Mouse (Mus musculus): ENCODE results near the gene Thsd7b. TPM values are rescaled to one million over a fixed set of nuclear protein-coding genes. Genes with fewer than 3 reads are reported as not detected.

The Thsd7b gene
- polyA plus RNA-seq, 1 experiment from 2014 or later = 19.6 TPM

DNA sequence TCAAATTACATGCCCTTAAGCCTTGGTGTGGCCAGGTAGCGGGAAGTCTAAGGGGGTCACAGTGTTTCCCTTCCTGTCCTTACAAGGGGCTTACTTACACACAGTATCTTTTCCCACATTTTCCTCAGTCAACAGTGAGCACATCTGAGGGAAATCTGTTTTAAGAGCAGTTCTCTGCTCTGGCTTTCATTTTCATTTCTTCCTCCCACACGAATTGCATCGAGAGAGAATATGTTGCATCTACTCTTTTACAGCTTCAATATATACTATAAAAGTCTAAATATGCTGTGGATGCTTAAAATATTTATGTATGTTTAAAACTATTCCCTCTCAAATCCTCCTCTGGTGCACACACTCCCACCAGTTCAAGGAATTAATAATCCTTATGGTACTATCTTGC, 440.5 kb downstream of the Thsd7b start:
- 78% methylated on average over 3 of the region's 3 CpGs for WGBS
- ATAC-seq (ENCODE audit: insufficient read depth, low FRiP score, low TSS enrichment) = no peak

DNA sequence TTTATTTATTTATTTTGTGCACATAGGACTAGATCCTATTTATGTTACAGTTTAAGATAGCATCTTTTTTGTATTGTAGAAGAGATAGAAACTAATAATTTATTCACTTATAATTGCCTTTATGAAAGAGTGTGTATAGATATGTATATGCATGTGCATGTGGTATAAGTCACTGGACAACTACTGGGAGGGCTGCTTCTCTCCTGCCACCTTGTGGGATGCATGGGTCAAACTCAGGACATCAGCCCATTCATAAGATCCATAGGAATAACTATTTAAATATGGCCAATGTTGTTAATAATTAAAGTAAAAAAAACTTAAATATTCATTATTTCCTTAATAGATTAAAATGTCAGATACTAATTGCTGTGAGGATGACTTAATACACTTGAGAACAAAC, 446.5 kb downstream of the Thsd7b start:
- Histone ChIP-seq H3K27ac (ENCODE audit: low read depth, low read length) (no peak overlapping the region), H3K36me3 (ENCODE audit: control insufficient read depth, insufficient read depth, low read length) (no peaks in the 10 kb centered on the region)
- no peak for DNase-seq (ENCODE audit: low spot score)

More for the DNA sequence above, 440.5 kb downstream of the Thsd7b start:
- no peaks in the 10 kb centered on the region for H3K4me1 ChIP-seq (ENCODE audit: control insufficient read depth, insufficient read depth, low read length)
- no peak overlapping the region for H3K9ac ChIP-seq (ENCODE audit: low read length)
- DNase-seq (ENCODE audit: low spot score) = no peak
- no peak overlapping the region for H3K4me2 ChIP-seq (ENCODE audit: low read depth)
- no peak overlapping the region for H3K27ac ChIP-seq (ENCODE audit: low read depth, low read length)
- H3K27me3 ChIP-seq (ENCODE audit: control insufficient read depth, insufficient read depth, low read length) = no peaks in the 10 kb centered on the region
- H3K36me3 ChIP-seq (ENCODE audit: control insufficient read depth, insufficient read depth, low read length) = no peaks in the 10 kb centered on the region
- no peak overlapping the region for H3K4me3 ChIP-seq (ENCODE audit: low read depth, low read length)
- H3K9me3 ChIP-seq (ENCODE audit: control insufficient read depth, low read length) = no peaks in the 10 kb centered on the region

DNA sequence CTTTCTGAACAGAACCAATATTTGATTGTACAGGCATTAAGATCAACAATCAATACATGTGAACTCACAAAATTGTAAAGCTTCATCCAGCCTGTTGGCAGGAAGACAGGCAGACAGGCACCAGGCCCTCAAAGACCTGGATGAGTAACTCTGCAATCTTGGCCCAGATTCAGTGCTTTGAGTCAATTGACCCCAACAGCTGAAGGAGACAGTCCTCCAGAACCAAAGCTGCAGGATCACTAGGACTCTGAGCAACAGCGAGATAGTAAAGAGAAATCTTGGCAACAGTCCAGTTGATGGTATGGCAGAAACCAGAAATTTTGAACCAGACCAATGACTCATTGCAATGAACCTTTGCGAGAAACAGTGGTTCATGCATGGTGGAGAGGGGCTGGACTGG, 458.9 kb downstream of the Thsd7b start:
- Histone ChIP-seq H3K9ac (ENCODE audit: low read length) (no peak overlapping the region), H3K4me3 (ENCODE audit: low read depth, low read length) (no peak overlapping the region), H3K4me1 (ENCODE audit: control insufficient read depth, insufficient read depth, low read length) (no peaks in the 10 kb centered on the region), H3K36me3 (ENCODE audit: control insufficient read depth, insufficient read depth, low read length) (no peaks in the 10 kb centered on the region), H3K9me3 (ENCODE audit: control insufficient read depth, low read length) (no peaks in the 10 kb centered on the region), H3K4me2 (ENCODE audit: low read depth) (no peak overlapping the region), H3K27ac (ENCODE audit: low read depth, low read length) (no peak overlapping the region), H3K27me3 (ENCODE audit: control insufficient read depth, insufficient read depth, low read length) (no peaks in the 10 kb centered on the region)
- DNase-seq (ENCODE audit: low spot score) = no peak
- no peak for ATAC-seq (ENCODE audit: insufficient read depth, low FRiP score, low TSS enrichment)
- 82% methylated on average over 2 of the region's 2 CpGs for WGBS

More for the DNA sequence above, 446.5 kb downstream of the Thsd7b start:
- H3K9me3 ChIP-seq (ENCODE audit: control insufficient read depth, low read length) = no peaks in the 10 kb centered on the region
- H3K4me3 ChIP-seq (ENCODE audit: low read depth, low read length) = no peak overlapping the region
- H3K9ac ChIP-seq (ENCODE audit: low read length) = no peak overlapping the region
- peak; percentile 41; the same call in 1 of the 2 replicates for ATAC-seq (ENCODE audit: insufficient read depth, low FRiP score, low TSS enrichment)
- no peaks in the 10 kb centered on the region for H3K4me1 ChIP-seq (ENCODE audit: control insufficient read depth, insufficient read depth, low read length)
- H3K4me2 ChIP-seq (ENCODE audit: low read depth) = no peak overlapping the region
- no peaks in the 10 kb centered on the region for H3K27me3 ChIP-seq (ENCODE audit: control insufficient read depth, insufficient read depth, low read length)

DNA sequence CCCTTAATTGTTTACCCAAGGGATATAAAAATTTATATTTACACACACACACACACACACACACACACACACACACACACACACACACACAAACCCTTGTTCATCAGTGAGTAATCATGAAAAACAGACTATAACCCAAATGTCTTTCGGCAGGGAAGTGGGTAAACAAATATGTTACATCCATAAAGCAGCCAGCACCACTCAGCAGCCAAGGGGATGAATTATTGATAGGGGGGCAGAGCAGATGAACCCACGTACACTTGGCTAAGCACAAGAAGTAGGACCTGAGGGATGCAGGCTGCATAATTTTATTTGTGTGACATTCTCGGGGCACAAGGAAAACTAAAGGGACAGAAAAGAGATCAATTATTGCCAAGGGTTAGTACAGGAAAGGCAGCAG, 474.5 kb downstream of the Thsd7b start:
- H3K27me3 ChIP-seq (ENCODE audit: control insufficient read depth, insufficient read depth, low read length) = no peaks in the 10 kb centered on the region
- H3K36me3 ChIP-seq (ENCODE audit: control insufficient read depth, insufficient read depth, low read length) = no peaks in the 10 kb centered on the region
- ATAC-seq (ENCODE audit: insufficient read depth, low FRiP score, low TSS enrichment) (no peak), DNase-seq (ENCODE audit: low spot score) (no peak)
- H3K9ac ChIP-seq (ENCODE audit: low read length) = no peak overlapping the region
- no peak overlapping the region for H3K4me2 ChIP-seq (ENCODE audit: low read depth)
- no peaks in the 10 kb centered on the region for H3K9me3 ChIP-seq (ENCODE audit: control insufficient read depth, low read length)
- H3K4me3 ChIP-seq (ENCODE audit: low read depth, low read length) = no peak overlapping the region
- H3K27ac ChIP-seq (ENCODE audit: low read depth, low read length) = no peak overlapping the region
- WGBS = 73% methylated on average over 3 of the region's 3 CpGs
- no peaks in the 10 kb centered on the region for H3K4me1 ChIP-seq (ENCODE audit: control insufficient read depth, insufficient read depth, low read length)

DNA sequence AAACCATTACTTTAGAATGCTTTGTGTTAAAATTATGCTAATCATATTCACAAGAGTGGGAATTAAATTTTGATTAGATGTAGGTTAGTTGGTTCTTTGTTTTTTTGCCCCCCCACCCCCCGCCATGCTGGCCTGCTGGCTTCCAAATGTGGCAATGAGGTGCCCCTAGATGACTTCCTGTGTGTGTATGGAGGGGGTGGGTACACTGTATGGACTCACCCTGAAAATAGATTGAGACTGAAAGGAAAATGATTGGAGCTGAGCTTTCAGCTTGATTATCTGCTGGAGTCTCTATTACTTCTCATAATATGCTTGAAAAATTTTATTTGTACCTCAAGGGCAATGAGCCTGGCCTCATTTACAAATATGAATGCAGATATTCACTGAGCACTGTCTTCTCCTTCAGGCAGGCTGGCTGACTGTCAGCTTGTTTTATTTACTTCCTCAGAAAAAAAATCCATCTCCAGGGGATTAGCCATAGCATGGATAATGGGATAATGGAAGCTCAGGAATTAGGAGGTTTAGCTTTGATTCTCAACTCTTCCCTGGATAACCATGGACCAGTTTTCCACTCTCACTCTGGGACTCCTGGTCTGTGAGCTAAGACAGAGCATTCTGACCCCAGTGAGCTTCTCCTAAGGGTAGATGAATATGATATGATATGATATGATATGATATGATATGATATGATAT, 483.6 kb downstream of the Thsd7b start:
- Histone ChIP-seq H3K36me3 (ENCODE audit: control insufficient read depth, insufficient read depth, low read length) (no peaks in the 10 kb centered on the region), H3K4me1 (ENCODE audit: control insufficient read depth, insufficient read depth, low read length) (no peaks in the 10 kb centered on the region), H3K4me2 (ENCODE audit: low read depth) (no peak overlapping the region), H3K4me3 (ENCODE audit: low read depth, low read length) (no peak overlapping the region), H3K27me3 (ENCODE audit: control insufficient read depth, insufficient read depth, low read length) (no peaks in the 10 kb centered on the region), H3K9ac (ENCODE audit: low read length) (no peak overlapping the region), H3K27ac (ENCODE audit: low read depth, low read length) (no peak overlapping the region), H3K9me3 (ENCODE audit: control insufficient read depth, low read length) (no peaks in the 10 kb centered on the region)
- ATAC-seq (ENCODE audit: insufficient read depth, low FRiP score, low TSS enrichment) = no peak
- DNase-seq (ENCODE audit: low spot score) = no peak
- 66% methylated on average over 1 of the region's 1 CpGs for WGBS

DNA sequence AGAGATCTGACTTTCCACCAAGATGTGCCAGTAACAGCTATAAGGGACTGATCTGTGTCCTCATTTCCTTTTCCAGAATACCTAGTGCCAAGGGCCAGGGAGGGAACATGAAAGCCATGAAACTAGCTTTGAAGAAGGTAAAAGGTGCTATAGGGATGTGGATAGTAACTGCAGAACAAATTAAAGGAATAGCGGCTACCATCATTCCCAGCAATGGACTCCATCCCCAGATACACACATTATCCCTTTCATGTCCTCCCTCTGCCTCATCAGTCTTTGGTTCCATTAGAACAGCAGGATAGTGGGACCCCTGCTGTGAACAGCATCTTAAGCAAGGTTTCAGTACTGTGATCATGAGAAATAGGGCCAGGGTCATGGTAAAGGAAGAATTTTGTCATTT, 485.9 kb downstream of the Thsd7b start:
- no peak overlapping the region for H3K9ac ChIP-seq (ENCODE audit: low read length)
- 71% methylated on average over 1 of the region's 1 CpGs for WGBS
- DNase-seq (ENCODE audit: low spot score) (no peak), ATAC-seq (ENCODE audit: insufficient read depth, low FRiP score, low TSS enrichment) (no peak)
- no peaks in the 10 kb centered on the region for H3K4me1 ChIP-seq (ENCODE audit: control insufficient read depth, insufficient read depth, low read length)
- no peak overlapping the region for H3K4me3 ChIP-seq (ENCODE audit: low read depth, low read length)
- no peaks in the 10 kb centered on the region for H3K36me3 ChIP-seq (ENCODE audit: control insufficient read depth, insufficient read depth, low read length)
- no peaks in the 10 kb centered on the region for H3K27me3 ChIP-seq (ENCODE audit: control insufficient read depth, insufficient read depth, low read length)
- no peak overlapping the region for H3K4me2 ChIP-seq (ENCODE audit: low read depth)
- H3K9me3 ChIP-seq (ENCODE audit: control insufficient read depth, low read length) = no peaks in the 10 kb centered on the region
- H3K27ac ChIP-seq (ENCODE audit: low read depth, low read length) = no peak overlapping the region

DNA sequence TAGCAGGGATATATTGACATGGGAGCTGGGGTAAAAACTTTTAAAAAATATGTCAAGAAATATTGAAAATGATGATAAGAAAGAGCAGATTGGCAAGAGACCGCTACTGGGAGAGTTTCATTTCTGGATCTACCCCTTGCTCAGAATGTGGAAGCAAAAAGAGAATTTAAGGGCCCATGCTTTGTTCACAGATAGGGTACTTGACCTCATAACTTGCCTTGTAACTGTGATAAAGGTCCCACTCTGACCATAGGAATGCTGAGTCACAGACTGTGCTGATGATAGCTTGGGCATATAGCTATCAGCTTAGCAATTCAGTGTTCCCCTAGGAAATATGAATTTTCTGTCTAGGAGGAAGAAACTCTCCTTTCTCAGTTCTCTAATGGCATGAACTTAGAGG, 488.1 kb downstream of the Thsd7b start:
- H3K36me3 ChIP-seq (ENCODE audit: control insufficient read depth, insufficient read depth, low read length) = no peaks in the 10 kb centered on the region
- DNase-seq (ENCODE audit: low spot score) (no peak), ATAC-seq (ENCODE audit: insufficient read depth, low FRiP score, low TSS enrichment) (no peak)
- no peaks in the 10 kb centered on the region for H3K4me1 ChIP-seq (ENCODE audit: control insufficient read depth, insufficient read depth, low read length)
- H3K4me3 ChIP-seq (ENCODE audit: low read depth, low read length) = no peak overlapping the region
- no peak overlapping the region for H3K27ac ChIP-seq (ENCODE audit: low read depth, low read length)
- H3K27me3 ChIP-seq (ENCODE audit: control insufficient read depth, insufficient read depth, low read length) = no peaks in the 10 kb centered on the region
- no peak overlapping the region for H3K9ac ChIP-seq (ENCODE audit: low read length)
- WGBS = 90% methylated on average over 1 of the region's 1 CpGs
- no peaks in the 10 kb centered on the region for H3K9me3 ChIP-seq (ENCODE audit: control insufficient read depth, low read length)
- H3K4me2 ChIP-seq (ENCODE audit: low read depth) = no peak overlapping the region

DNA sequence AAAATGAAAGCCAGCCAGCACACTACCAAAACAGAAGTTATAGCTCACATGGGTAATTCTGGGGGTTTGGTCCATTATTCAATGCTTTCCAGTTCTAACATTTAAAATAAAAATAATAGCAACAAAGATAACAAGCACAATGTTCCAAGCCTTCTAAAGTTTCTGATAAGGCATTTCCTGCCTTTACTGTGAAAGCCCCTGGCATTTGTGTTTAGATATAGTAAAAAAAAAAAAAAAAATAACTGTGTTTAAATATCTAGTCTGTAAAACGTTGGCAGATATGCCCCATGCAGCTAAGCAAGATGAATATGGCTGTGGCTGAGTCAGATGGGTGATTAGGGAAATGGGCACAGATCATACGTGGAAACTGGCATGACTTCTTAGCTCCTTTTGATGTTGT, 491.6 kb downstream of the Thsd7b start:
- Histone ChIP-seq H3K9ac (ENCODE audit: low read length) (no peak overlapping the region), H3K36me3 (ENCODE audit: control insufficient read depth, insufficient read depth, low read length) (no peaks in the 10 kb centered on the region), H3K27ac (ENCODE audit: low read depth, low read length) (no peak overlapping the region), H3K4me2 (ENCODE audit: low read depth) (no peak overlapping the region), H3K4me3 (ENCODE audit: low read depth, low read length) (no peak overlapping the region), H3K4me1 (ENCODE audit: control insufficient read depth, insufficient read depth, low read length) (no peaks in the 10 kb centered on the region), H3K9me3 (ENCODE audit: control insufficient read depth, low read length) (no peaks in the 10 kb centered on the region), H3K27me3 (ENCODE audit: control insufficient read depth, insufficient read depth, low read length) (no peaks in the 10 kb centered on the region)
- WGBS = 56% methylated on average over 2 of the region's 2 CpGs
- no peak for ATAC-seq (ENCODE audit: insufficient read depth, low FRiP score, low TSS enrichment)
- no peak for DNase-seq (ENCODE audit: low spot score)

DNA sequence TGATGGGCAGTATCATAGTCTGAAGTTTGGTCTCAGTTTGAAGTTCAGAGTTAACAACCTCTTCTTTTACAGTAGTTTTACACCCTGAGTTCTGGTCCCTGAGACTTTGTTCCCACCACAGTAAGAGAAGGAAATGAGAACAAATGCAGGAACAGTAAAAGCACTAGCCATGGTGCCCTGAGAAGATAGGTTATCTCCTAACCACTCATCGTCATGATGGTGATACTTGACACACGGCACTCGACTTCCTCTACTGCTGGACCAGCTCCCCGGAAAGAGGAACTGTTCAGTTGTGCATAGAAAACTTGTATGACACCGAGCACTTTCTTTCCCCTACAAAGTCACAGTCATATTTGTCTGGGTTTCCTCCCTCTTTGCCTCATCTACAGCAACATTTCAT, 504.0 kb downstream of the Thsd7b start:
- Histone ChIP-seq H3K9me3 (ENCODE audit: control insufficient read depth, low read length) (no peaks in the 10 kb centered on the region), H3K4me2 (ENCODE audit: low read depth) (no peak overlapping the region), H3K4me3 (ENCODE audit: low read depth, low read length) (no peak overlapping the region), H3K36me3 (ENCODE audit: control insufficient read depth, insufficient read depth, low read length) (no peaks in the 10 kb centered on the region), H3K27me3 (ENCODE audit: control insufficient read depth, insufficient read depth, low read length) (no peaks in the 10 kb centered on the region), H3K4me1 (ENCODE audit: control insufficient read depth, insufficient read depth, low read length) (no peaks in the 10 kb centered on the region), H3K27ac (ENCODE audit: low read depth, low read length) (no peak overlapping the region), H3K9ac (ENCODE audit: low read length) (no peak overlapping the region)
- WGBS = 84% methylated on average over 5 of the region's 5 CpGs
- DNase-seq (ENCODE audit: low spot score) (no peak), ATAC-seq (ENCODE audit: insufficient read depth, low FRiP score, low TSS enrichment) (no peak)

Data from neural tube, embryonic 11.5 days (tissue).